Mouse (Mus musculus): Measurements from ENCODE around the gene Blmh. TPM values are rescaled to one million over a fixed set of nuclear protein-coding genes. Genes with fewer than 3 reads are reported as not detected.

The Blmh gene
- polyA plus RNA-seq (2015; fragmentation: Nextera tagmentation; extraction: Ambion mirVana): 67.0 and 67.2 TPM in 2 replicates

DNA sequence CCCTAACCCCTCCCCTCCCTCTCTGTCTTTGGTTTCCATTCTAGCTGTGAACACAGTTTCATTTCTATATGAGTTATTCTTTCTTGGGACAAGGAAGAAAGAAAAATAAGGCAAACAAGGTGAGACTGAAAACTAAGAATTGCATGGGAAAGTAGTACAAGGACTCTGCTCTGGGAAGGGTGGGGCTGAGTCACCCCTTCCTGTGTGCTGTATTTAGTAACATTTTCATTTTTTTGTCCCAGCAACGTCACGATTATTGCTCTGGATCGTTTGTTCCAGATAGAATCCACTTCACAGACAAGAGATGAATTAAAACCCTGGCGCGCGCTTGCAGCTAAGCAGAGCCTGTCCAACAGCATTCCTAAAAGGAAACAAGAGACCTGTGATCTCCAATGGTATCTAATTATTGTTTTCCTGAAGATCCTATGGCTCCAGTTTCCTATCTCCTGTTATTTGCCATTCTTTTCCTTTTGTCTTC is at the start of gene Blmh:
Blmh (plus strand) TSS at position 51 of the 478 bp plus-strand sequence.

DNA sequence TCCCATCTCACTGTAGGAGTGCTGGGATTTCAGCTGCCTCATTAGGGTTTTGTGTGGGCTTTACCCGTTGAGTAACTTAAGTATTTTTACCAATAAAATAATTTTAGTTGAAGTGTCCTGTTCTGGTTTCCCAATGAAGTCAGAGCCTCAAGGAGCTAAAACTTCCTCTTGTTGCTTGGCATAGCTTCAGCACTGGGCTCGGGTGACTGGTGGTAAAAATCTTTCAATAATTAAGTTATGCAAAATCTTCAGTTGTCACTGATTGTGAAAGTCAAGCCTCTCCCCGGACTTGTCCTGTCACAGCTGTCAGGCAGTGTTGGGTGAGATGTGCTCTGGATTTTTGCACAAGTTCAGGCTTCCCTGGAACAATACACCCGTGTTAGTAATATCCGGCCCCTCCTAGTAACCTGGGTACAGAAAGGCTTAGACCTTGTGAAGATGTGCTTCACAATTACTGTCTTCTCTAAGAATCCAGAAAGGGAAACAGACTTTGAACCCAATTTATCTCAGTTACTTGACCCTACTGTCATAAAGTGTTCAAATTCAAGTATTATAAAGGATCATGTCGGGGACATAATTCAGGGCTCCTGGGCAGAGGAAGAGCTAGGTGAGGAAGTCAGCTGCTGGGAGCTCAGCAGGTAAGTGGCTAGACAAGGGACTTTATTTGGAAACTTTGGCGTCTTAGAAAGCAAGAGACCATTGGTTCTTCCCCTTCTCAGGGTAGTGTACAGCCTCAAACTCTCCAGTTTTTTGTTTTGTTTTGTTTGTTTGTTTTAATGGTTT is 22.8 kb upstream of the Blmh start, which contains the start of gene Tmigd1:
Tmigd1 (plus strand) TSS at position 581 of the 783 bp plus-strand sequence.

DNA sequence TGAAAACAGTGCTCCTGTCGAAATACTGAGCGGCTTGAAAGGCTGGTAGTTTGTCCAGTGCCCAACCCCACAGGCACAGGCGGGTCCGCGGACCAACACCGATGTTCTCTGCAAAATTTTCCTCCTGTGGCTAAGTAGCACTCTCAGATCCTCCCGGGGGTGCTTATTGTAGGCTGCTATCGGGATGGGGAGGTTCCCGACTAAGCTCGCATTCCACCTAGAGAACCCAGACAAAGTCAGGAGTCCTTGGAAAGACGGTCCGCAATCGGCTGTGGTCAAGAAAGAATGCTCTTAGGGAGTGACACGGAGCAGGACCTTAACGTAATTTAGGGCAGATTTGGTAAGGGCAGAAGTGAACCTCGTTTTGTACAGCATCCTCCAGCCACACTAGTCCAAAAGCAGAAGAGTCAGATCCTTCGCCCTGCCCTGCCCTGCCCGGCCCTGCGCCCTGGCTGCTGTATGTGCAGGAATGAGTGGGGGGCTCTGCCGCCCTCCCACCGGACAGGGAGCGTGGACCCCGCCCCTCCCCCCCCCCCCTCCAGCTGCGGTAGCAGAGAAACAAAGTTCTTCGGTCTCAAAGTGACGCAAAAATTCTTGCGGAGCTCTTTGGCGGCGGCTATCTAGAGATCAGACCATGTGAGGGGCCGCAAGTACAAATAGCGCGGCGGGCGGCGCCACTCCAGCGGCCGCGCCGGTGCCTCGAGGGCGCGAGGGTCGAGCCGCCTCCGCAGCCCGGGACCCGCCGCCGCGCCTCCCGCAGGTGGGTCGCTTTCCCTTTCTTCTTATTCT is 73.5 kb downstream of the Blmh start, which contains the start of gene Slc6a4:
Slc6a4 (plus strand) TSS at position 688 of the 789 bp plus-strand sequence.

Other genes starting within 250 kb of the Blmh start
- gene Trarg1, start 245.0 kb upstream of the Blmh start, polyA plus RNA-seq (2015; fragmentation: Nextera tagmentation; extraction: Ambion mirVana): 0.55 and 0.92 TPM in 2 replicates
- gene Gosr1, start 161.2 kb upstream of the Blmh start, polyA plus RNA-seq (2015; fragmentation: Nextera tagmentation; extraction: Ambion mirVana): 15.5 and 18.2 TPM in 2 replicates
- 9.6 and 10.9 TPM in 2 replicates for gene Cpd, start 77.8 kb upstream of the Blmh start, polyA plus RNA-seq (2015; fragmentation: Nextera tagmentation; extraction: Ambion mirVana)
- gene Tmigd1, start 22.6 kb upstream of the Blmh start, polyA plus RNA-seq (2015; fragmentation: Nextera tagmentation; extraction: Ambion mirVana): 0.37 and 0.47 TPM in 2 replicates
- 0.57 and 0.60 TPM in 2 replicates for gene Slc6a4, start 73.8 kb downstream of the Blmh start, polyA plus RNA-seq (2015; fragmentation: Nextera tagmentation; extraction: Ambion mirVana)
- gene Nsrp1, start 153.6 kb downstream of the Blmh start, polyA plus RNA-seq (2015; fragmentation: Nextera tagmentation; extraction: Ambion mirVana): 46.6 and 50.5 TPM in 2 replicates

Data from urinary bladder, postnatal 0 days (tissue).